Mouse (Mus musculus): ENCODE results near the gene Syt14. TPM values are rescaled to one million over a fixed set of nuclear protein-coding genes. Genes with fewer than 3 reads are reported as not detected.

Syt14 gene
- polyA plus RNA-seq, 1 experiment from 2014 or later = 8.3 TPM

DNA sequence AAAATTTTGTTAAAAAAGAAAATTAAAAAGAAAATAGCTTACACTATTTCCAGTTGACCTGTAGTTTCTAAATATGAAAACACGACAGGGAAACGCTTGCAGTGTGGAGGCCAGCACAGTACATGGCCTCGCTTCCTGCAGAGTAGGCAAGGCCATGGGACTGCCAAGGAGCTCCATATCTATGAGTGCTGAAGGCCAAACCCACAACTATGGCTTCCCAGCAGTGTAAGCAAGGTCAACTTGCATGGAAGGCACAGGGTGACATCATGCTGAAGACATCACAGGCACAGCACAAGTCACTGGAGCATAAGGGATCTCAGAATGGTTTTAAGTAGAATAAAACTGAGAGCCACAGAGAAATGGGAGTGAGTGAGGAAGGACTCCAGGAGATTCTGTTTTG, 139.5 kb downstream of the Syt14 start:
- no peak overlapping the region for H3K9ac ChIP-seq
- H3K27me3 ChIP-seq = no peaks in the 10 kb centered on the region
- no peak overlapping the region for H3K4me3 ChIP-seq
- no peak overlapping the region for H3K4me2 ChIP-seq (replicated peaks)
- no peak for ATAC-seq (ENCODE audit: low FRiP score)
- no peaks in the 10 kb centered on the region for H3K9me3 ChIP-seq (replicated peaks)
- WGBS = 97% methylated on average over 3 of the region's 3 CpGs
- H3K36me3 ChIP-seq = no peaks in the 10 kb centered on the region; the same call in 1 of the 2 replicates
- H3K4me1 ChIP-seq = 0 out of 2 replicates have a peak, but pooled peaks cover 2% of the 10 kb centered on the region
- H3K27ac ChIP-seq = no peak overlapping the region

DNA sequence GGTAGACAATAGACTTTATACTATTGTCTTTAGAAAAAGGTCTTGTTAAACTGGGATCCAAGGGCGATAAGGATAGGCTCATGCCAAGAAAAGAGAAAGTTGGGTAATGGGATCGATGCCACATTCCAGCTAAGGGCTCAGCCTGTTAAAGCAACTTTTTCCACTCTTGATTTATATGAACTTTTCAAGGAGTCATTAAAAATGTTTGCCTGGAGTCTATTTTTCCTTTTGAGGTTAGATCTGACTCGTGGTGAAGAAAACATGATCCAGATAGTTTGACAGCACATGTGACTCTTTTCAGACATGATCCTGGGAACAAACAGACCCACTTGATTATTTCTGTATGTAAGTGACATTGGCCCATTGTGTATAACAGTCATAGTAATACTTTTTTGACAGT, 144.9 kb downstream of the Syt14 start:
- Histone ChIP-seq H3K27me3 (no peaks in the 10 kb centered on the region), H3K36me3 (no peaks in the 10 kb centered on the region), H3K27ac (no peak overlapping the region), H3K9me3 (replicated peaks) (no peaks in the 10 kb centered on the region), H3K4me1 (no peaks in the 10 kb centered on the region), H3K4me2 (replicated peaks) (no peak overlapping the region), H3K9ac (no peak overlapping the region), H3K4me3 (no peak overlapping the region)
- WGBS = 88% methylated on average over 3 of the region's 3 CpGs
- ATAC-seq (ENCODE audit: low FRiP score) = no peak

DNA sequence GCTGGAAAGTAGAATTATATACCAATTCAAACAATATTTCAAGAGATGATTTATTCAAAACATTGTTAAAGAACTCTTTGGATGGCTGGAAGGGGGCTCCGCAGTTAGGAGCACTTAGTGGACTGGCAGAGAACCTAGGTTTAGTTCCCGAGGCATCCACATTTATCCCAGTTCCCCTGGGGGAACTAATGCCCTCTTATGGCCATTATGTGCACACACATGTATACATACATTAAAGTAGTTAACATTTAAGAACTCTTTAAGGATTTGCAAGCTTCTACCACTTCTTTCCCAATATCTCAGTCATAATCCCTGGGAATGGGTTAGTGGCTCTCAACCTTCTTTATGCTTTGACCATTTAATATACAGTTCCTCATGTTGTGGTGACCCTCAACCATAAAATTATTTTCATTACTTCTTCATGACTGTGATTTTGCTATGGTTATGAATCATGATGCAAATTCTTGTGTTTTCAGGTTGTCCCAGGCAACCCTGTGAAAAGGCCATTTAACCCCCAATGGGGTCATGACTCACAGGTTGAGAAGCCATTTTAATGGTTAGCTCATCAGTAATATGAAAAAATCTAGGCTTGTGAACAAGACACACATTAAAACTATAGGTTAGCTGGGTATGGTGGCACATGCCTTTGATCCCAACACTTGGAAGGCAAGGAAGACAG, 152.8 kb downstream of the Syt14 start:
- Histone ChIP-seq H3K27me3 (no peaks in the 10 kb centered on the region), H3K36me3 (no peaks in the 10 kb centered on the region), H3K9ac (no peak overlapping the region), H3K4me3 (no peak overlapping the region), H3K4me2 (replicated peaks) (no peak overlapping the region), H3K4me1 (no peaks in the 10 kb centered on the region), H3K27ac (no peak overlapping the region), H3K9me3 (replicated peaks) (no peaks in the 10 kb centered on the region)
- ATAC-seq (ENCODE audit: low FRiP score) = no peak
- 63% methylated on average over 2 of the region's 2 CpGs for WGBS

DNA sequence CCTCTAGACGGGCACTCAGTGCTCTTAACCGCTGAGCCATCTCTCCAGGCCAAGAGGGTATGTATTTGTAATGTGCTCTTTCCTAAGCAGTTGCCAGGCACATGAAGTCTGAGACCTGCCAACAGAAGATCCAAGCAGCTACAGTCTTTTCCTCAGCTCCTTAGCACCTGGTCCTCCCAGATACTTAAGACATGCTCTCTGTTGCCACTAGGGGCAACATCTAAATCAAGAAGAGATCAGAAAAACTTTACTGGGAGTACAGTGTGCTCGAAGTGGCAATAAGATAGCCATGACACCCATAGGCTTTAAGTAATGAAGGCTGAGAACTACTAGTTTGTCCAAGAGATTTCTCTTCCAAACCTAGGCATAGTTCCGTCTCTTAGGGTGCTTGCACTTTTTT, 155.4 kb downstream of the Syt14 start:
- Histone ChIP-seq H3K27ac (no peak overlapping the region), H3K9me3 (replicated peaks) (no peaks in the 10 kb centered on the region), H3K36me3 (no peaks in the 10 kb centered on the region), H3K27me3 (no peaks in the 10 kb centered on the region), H3K9ac (no peak overlapping the region), H3K4me3 (no peak overlapping the region), H3K4me1 (no peaks in the 10 kb centered on the region), H3K4me2 (replicated peaks) (no peak overlapping the region)
- WGBS = 83% methylated on average over 4 of the region's 4 CpGs
- ATAC-seq (ENCODE audit: low FRiP score) = no peak

DNA sequence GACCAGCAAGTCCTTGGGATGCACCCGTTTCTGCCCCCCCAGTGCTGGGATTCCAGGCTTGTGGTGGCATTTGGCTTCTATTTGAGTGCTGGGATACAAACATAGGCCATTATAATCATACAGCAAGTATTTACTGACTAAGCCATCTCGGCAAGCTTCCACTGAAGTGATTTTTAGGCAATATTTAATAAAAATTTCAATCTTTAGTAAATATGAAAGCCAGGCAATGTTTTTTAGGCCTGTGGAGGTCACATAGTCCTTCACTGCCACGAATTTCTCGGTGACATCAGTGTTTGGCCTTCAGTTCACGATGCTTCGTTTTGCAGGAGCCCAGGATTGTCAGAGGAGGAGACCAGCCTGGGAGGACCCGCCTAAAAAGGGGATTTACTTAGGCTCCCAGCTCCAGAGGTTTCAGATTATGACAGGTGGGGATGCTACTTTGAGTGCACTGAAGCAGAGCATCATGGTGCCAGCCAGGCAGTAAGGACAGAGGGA, 156.4 kb downstream of the Syt14 start:
- Histone ChIP-seq H3K4me3 (no peak overlapping the region), H3K9me3 (replicated peaks) (no peaks in the 10 kb centered on the region), H3K27ac (no peak overlapping the region), H3K9ac (no peak overlapping the region), H3K27me3 (no peaks in the 10 kb centered on the region), H3K4me2 (replicated peaks) (no peak overlapping the region), H3K36me3 (no peaks in the 10 kb centered on the region), H3K4me1 (no peaks in the 10 kb centered on the region)
- ATAC-seq (ENCODE audit: low FRiP score) = no peak
- 91% methylated on average over 7 of the region's 7 CpGs for WGBS

DNA sequence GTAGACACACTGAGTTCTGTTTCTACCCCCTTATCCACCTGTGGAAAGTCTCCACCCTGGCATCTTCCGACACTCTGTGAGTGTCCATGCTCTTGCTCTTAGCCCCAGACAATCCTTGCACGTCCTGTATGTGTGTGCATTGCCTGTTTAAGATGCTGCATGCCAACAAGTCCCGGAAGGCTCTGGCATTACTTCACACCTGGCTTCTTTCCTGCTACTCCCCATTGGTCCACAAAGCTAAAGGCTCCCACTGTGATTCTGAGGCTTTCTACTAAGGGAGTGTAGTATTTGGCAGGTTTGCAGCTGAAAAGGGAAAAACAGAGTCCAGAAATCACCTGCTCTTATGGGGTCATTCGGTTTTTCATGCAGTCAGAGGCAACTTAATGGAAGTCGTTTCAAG, 162.7 kb downstream of the Syt14 start:
- Histone ChIP-seq H3K27me3 (no peaks in the 10 kb centered on the region), H3K4me1 (no peaks in the 10 kb centered on the region), H3K4me2 (replicated peaks) (no peak overlapping the region), H3K36me3 (no peaks in the 10 kb centered on the region), H3K9ac (no peak overlapping the region), H3K27ac (no peak overlapping the region), H3K4me3 (no peak overlapping the region), H3K9me3 (replicated peaks) (no peaks in the 10 kb centered on the region)
- ATAC-seq (ENCODE audit: low FRiP score) = no peak
- WGBS = 69% methylated on average over 5 of the region's 5 CpGs

DNA sequence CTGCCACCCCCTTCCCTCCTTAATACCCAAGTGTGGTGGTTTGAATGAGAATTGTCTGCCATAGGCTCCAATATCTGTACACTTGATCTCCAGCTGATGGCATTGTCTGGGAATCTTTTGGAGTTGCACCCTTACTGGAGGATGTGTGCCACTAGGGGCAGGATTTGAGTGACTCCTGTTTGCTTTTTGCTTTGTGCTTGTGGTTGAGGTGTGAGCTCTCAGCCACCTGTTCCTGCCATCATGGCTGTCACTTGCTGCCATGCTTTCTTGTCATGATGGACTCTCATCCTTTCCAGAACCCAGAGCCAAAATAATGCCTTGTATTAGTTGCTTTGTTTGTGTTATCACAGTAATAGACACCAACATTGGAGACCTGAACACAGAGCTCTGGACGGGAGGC, 165.8 kb downstream of the Syt14 start:
- no peak overlapping the region for H3K27ac ChIP-seq

DNA sequence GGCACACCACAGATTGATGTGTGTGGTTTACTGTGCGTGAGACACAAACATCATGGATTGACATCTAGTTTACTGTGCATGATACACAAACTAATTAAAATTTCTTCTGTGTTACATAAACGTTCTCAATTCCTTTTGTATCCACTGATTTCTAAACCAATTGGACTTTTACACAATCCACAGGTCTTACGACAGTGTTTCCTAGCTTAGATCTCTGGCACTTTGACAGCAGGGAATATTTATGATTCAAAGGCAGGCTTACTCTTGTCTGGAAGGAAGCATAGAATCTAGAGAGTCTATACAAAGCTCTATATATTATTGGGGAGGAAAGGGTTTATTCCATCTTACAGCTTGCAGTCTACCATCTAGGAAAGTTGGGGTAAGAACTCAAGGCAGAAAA, 171.1 kb downstream of the Syt14 start:
- ATAC-seq (ENCODE audit: low FRiP score) = no peak
- H3K9ac ChIP-seq = no peak overlapping the region
- no peaks in the 10 kb centered on the region for H3K36me3 ChIP-seq
- no peaks in the 10 kb centered on the region for H3K9me3 ChIP-seq (replicated peaks)
- no peaks in the 10 kb centered on the region for H3K27me3 ChIP-seq
- H3K4me3 ChIP-seq = no peak overlapping the region
- H3K4me2 ChIP-seq (replicated peaks) = no peak overlapping the region
- H3K27ac ChIP-seq = no peak overlapping the region
- H3K4me1 ChIP-seq = 0 out of 2 replicates have a peak, but pooled peaks cover 5% of the 10 kb centered on the region
- 80% methylated on average over 3 of the region's 3 CpGs for WGBS

More for the DNA sequence above, 165.8 kb downstream of the Syt14 start:
- no peak overlapping the region for H3K9ac ChIP-seq
- ATAC-seq (ENCODE audit: low FRiP score) = no peak
- H3K4me3 ChIP-seq = no peak overlapping the region
- H3K36me3 ChIP-seq = no peaks in the 10 kb centered on the region
- H3K27me3 ChIP-seq = no peaks in the 10 kb centered on the region
- no peaks in the 10 kb centered on the region for H3K4me1 ChIP-seq
- H3K9me3 ChIP-seq (replicated peaks) = no peaks in the 10 kb centered on the region
- H3K4me2 ChIP-seq (replicated peaks) = no peak overlapping the region
- WGBS = 91% methylated on average over 1 of the region's 1 CpGs

DNA sequence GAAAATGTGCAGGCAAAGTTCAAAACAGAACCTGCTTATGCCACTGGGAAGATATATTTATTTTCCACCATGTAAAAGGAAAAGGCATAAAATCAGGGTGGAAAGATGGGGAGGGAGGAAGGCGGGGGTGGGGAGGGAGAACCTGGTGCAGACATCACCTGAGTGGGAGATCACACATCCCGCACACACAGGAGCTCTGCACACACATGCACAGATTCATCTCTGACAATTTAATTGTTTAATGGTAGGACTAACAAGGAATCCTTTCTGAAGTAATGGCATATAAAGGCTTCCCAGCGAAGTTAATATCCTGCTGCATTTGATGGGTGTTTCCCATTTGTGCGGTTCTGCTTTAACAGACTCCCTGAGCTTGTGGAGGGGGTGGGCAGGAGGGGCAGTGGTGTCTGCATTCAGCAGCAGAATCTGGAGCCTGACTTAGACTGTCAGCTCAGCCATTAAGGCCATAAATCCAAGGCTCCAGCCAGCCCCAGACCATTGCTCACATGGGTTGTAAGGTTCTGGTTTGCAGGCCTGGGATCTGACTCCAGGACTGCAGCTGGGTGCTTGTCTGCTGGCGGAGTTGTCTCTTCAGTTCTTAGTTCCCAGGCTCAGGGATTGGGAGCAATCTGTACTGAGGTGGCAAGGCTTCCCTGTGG, 174.1 kb downstream of the Syt14 start:
- Histone ChIP-seq H3K27me3 (peaks cover 12% of the 10 kb centered on the region; the same call in 1 of the 2 replicates), H3K4me3 (no peak overlapping the region), H3K4me2 (replicated peaks) (no peak overlapping the region), H3K9ac (no peak overlapping the region), H3K9me3 (replicated peaks) (no peaks in the 10 kb centered on the region), H3K27ac (no peak overlapping the region), H3K36me3 (no peaks in the 10 kb centered on the region), H3K4me1 (peaks cover 6% of the 10 kb centered on the region)
- 67% methylated on average over 5 of the region's 5 CpGs for WGBS
- ATAC-seq (ENCODE audit: low FRiP score) = no peak

DNA sequence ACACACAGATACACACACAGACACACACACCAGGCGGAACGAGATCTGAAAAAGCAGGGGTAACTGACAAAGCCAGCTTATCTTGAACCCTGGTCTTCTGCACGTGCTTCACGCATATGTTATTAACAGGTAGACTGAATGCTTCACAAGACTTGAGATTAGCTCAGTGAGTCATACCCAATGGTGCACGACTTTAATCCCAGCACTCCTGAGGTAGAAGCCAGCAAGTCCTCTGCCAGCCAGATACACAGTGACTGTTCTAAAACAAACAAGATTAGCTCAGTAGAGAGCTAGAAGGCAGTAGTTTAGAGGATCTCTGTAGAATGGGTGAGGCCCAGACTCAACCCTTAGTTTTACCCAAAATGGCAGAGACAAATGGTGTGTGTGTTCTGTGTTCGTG, 175.3 kb downstream of the Syt14 start:
- Histone ChIP-seq H3K4me1 (peaks cover 12% of the 10 kb centered on the region), H3K9ac (no peak overlapping the region), H3K36me3 (no peaks in the 10 kb centered on the region), H3K4me3 (no peak overlapping the region), H3K27me3 (peaks cover 12% of the 10 kb centered on the region; the same call in 1 of the 2 replicates), H3K9me3 (replicated peaks) (no peaks in the 10 kb centered on the region), H3K4me2 (replicated peaks) (no peak overlapping the region), H3K27ac (no peak overlapping the region)
- no peak for ATAC-seq (ENCODE audit: low FRiP score)
- 78% methylated on average over 6 of the region's 6 CpGs for WGBS

DNA sequence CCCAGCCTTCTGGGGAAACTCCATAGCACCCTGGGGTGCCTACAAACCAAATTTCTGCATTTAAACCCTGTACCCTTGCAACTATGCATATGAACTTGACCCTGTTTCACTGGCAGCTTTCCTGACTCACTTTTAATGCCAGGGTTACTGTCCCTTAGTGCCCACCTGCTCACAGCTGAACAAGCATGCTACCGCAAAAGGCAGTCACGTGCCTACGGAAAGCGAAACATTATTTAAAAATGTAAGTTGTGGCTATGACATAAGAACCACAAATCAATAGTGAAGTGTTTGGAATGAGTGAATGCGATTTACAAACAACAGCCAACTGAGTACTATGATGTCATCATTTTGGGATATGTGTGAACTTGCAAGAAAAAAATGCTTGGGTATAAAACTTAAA, 178.0 kb downstream of the Syt14 start:
- H3K27me3 ChIP-seq = peaks cover 20% of the 10 kb centered on the region
- ATAC-seq (ENCODE audit: low FRiP score) = no peak
- 91% methylated on average over 5 of the region's 5 CpGs for WGBS
- H3K9me3 ChIP-seq (replicated peaks) = no peaks in the 10 kb centered on the region
- H3K4me3 ChIP-seq = no peak overlapping the region
- no peak overlapping the region for H3K27ac ChIP-seq
- H3K4me2 ChIP-seq (replicated peaks) = no peak overlapping the region
- peaks cover 30% of the 10 kb centered on the region for H3K4me1 ChIP-seq
- no peak overlapping the region for H3K9ac ChIP-seq
- H3K36me3 ChIP-seq = no peaks in the 10 kb centered on the region

DNA sequence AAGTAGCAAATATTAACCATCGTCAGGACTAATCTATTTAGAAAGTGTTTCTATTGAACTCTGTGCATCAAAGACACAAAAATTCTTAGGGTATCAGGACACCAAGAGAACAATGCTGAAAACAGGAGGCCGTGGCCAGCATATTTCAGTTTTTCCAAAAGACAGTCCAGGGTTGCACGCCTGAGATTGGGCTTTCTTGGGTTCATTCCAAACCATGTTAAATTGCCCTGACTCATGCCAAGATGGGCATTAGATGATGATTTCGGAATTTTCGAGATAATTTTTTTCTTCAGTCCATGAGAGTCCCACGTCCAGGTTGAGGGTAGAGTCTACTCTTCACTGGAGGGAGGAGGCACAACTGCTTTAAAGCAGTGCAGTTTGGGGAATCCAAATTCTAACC, 178.6 kb downstream of the Syt14 start:
- peaks cover 24% of the 10 kb centered on the region for H3K27me3 ChIP-seq
- 80% methylated on average over 6 of the region's 6 CpGs for WGBS
- H3K4me2 ChIP-seq (replicated peaks) = no peak overlapping the region
- peaks cover 36% of the 10 kb centered on the region for H3K4me1 ChIP-seq
- ATAC-seq (ENCODE audit: low FRiP score) = no peak
- no peaks in the 10 kb centered on the region for H3K36me3 ChIP-seq
- H3K9me3 ChIP-seq (replicated peaks) = no peaks in the 10 kb centered on the region
- H3K4me3 ChIP-seq = no peak overlapping the region
- no peak overlapping the region for H3K9ac ChIP-seq
- H3K27ac ChIP-seq = no peak overlapping the region

DNA sequence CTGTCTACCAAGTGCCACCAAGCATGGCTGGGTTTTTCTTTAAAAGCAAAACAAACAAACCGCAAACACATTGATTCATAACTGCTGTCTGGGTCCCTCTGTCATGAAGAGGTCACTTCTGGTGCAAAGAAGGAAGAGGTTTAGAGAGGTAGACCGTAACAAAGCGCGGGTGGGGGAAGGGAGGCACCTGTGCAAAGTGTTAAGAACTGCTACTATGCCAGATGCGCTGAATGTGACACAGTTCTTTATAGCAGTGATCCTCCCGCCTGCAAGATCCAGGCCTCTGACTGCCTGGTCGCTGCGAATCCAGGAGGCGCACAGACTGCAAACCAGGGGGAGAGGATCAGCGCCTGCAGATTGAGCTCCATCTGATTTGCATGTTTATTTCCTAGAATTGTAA, 179.2 kb downstream of the Syt14 start:
- Histone ChIP-seq H3K4me1 (peaks cover 38% of the 10 kb centered on the region), H3K9me3 (replicated peaks) (no peaks in the 10 kb centered on the region), H3K9ac (0 out of 2 replicates have a peak overlapping the region, but pooled peaks have one; percentile 27), H3K27ac (peak overlapping the region; percentile 99), H3K4me2 (replicated peaks) (peak overlapping the region; percentile 85; the same call in 1 of the 2 replicates), H3K27me3 (peaks cover 24% of the 10 kb centered on the region), H3K4me3 (no peak overlapping the region), H3K36me3 (no peaks in the 10 kb centered on the region)
- ATAC-seq (ENCODE audit: low FRiP score) = no peak
- WGBS = 11% methylated on average over 10 of the region's 10 CpGs
